Mouse (Mus musculus) splenic B cell, adult 2 months (primary cell): ENCODE results near the gene Hist1h2ao.
"Not testable (repeated sequence)": the region's sequence is repeated elsewhere in the genome, so short reads cannot be mapped to it uniquely, and the experiment has no call there.

Experiments used
- DNase-seq: peaks from one replicate; pipeline ENCODE4 v3.0.0-alpha.2; 2011; ENCODE audit warnings: low read depth, low spot score
- H3K27me3 ChIP-seq: 2 replicates; pipeline ENCODE4 v1.6.1; 2012; ENCODE audit warnings: mild to moderate bottlenecking, low read length, moderate library complexity, mixed read lengths; ENCODE audit not compliant: control insufficient read depth, poor library complexity, insufficient read depth, severe bottlenecking
- H3K36me3 ChIP-seq: 2 replicates; pipeline ENCODE4 v1.6.1; 2012; ENCODE audit warnings: mild to moderate bottlenecking, low read length, moderate library complexity, mixed read lengths; ENCODE audit not compliant: control insufficient read depth, poor library complexity, insufficient read depth, severe bottlenecking

Gene Hist1h2ao

GRCm38 (mm10) chr13:21789925-21790324 lies 20.3 kb upstream of the Hist1h2ao start:
- DNase-seq = no peak
- Histone ChIP-seq H3K36me3 (no peaks in the 10 kb centered on the region), H3K27me3 (no peaks in the 10 kb centered on the region)

GRCm38 (mm10) chr13:21790601-21791283 lies 19.5 kb upstream of the Hist1h2ao start:
- no peak for DNase-seq
- H3K27me3 ChIP-seq = no peaks in the 10 kb centered on the region
- no peaks in the 10 kb centered on the region for H3K36me3 ChIP-seq

GRCm38 (mm10) chr13:21795584-21795983 lies 14.7 kb upstream of the Hist1h2ao start:
- no peak for DNase-seq
- H3K36me3 ChIP-seq = no peaks in the 10 kb centered on the region
- H3K27me3 ChIP-seq = no peaks in the 10 kb centered on the region

- H3K36me3 ChIP-seq, DNase-seq, H3K27me3 ChIP-seq: not testable (repeated sequence)
Measured at GRCm38 (mm10) chr13:21797163-21797562, 13.1 kb upstream of the Hist1h2ao start.

GRCm38 (mm10) chr13:21803058-21803457 lies 7.2 kb upstream of the Hist1h2ao start:
- not testable (repeated sequence) for DNase-seq, H3K36me3 ChIP-seq, H3K27me3 ChIP-seq

DNA sequence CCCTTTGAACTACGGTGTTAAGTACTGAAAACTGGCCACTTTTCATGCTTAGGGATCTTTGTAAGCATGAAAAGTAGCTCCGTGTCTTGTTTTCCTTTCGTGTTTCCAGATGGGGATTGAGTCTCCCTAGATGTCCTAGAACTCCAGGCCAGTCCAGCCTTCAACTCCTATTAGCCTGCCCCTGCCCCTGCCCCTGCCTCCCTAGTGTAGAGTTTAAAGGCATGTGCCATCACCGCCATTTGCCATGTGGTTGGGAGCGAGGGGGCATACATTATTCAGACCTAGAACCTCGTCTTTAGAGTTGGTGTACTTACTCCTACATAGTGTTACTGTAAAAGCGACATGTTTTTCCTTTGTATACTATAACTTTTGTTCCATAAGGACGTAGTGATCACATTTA lies 809 bp downstream of the Hist1h2ao start:
- not testable (repeated sequence) for H3K27me3 ChIP-seq, DNase-seq, H3K36me3 ChIP-seq

DNA sequence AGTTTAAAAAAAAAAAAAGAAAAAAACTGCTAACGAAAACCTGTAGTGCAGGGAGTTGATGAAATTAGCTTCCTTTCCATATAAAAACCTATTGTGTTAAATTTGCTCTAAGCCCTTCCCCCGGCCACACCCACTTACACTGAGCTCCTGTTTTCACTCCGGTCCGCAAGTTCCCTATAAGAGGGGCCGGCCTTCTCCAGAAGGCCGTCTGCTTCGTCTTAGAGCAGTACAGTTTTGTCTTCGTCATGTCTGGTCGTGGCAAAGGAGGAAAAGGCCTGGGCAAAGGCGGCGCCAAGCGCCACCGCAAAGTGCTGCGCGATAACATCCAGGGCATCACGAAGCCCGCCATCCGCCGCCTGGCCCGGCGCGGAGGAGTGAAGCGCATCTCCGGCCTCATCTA lies 1.3 kb downstream of the Hist1h2ao start, which contains the start of gene Hist1h4m:
Gene Hist1h4m (plus strand): TSS at position 208 of the 400 bp plus-strand sequence.
- not testable (repeated sequence) for H3K27me3 ChIP-seq, DNase-seq, H3K36me3 ChIP-seq

DNA sequence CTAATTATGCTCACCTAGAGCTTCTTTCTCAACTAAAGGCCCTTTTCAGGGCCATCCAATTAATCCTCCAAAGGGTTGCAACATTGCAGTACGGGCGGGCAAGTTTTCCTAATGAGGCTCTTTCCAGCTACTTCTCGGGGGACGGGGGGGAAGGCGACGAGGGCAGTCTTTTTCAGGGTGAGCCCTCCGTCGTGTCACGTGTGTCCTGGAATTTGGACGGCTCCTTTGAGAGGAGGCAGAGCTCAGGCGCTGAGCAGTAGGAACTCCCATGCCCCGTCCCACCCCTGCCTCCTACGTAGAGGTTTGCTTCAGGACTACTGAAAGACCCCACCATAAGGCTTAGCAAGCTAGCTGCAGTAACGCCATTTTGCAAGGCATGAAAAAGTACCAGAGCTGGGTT lies 1.8 kb downstream of the Hist1h2ao start:
- DNase-seq = not testable (repeated sequence)

DNA sequence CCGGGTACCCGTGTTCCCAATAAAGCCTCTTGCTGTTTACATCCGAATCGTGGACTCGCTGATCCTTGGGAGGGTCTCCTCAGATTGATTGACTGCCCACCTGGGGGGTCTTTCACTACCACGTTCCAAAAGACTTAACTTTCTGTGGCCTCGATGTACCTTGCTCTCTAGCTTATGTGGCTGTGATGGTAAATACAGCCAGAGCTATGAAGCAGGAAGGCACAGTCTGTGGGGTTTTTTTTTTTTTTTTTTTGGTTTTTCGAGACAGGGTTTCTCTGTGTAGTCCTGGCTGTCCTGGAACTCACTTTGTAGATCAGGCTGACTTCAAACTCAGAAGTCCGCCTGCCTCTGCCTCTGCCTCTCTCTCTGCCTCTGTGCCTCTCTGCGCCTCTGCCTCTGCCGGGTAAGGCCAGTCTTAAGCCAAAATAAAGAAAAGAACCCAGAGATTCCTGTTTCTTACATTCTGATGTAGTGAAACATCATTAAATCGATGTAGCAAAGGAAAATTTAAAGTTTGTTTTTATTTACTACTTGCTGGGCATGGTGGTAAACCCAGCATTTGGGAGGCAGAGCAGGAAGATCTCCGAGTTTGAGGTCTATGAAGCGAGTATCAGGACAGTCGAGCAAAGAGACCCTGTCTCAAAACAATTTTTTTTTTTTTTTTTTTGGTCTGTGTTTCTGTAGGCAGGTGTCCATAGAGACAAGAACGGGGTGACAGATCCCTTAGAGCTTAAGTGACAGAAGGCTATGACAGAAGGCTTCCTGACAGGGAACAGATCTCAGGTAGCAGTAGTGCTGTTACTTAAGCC lies 10.0 kb downstream of the Hist1h2ao start:
- H3K36me3 ChIP-seq, H3K27me3 ChIP-seq, DNase-seq: not testable (repeated sequence)

More for the DNA sequence above, 1.8 kb downstream of the Hist1h2ao start:
- not testable (repeated sequence) for H3K27me3 ChIP-seq, H3K36me3 ChIP-seq

DNA sequence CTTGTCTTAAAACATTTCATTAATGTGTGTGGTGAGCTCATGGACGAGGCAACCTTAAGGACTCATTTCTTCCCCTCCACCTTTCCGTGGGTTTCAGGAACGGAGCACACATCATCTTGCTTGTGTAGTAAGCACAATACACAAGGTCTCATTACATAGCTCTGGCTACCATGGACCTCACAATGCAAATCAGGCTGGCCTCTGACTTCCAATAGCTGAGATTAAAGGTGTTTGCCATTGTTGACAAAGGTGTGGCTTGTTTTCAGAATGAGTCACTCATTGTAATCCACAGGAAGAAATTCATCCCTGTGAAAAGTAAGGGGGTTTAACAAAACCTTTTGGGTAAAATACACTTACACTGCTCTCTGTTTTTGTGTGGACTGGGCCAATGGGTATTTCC lies 18.2 kb downstream of the Hist1h2ao start:
- Histone ChIP-seq H3K27me3 (no peaks in the 10 kb centered on the region), H3K36me3 (no peaks in the 10 kb centered on the region)
- DNase-seq = no peak

GRCm38 (mm10) chr13:21830344-21830743 lies 20.1 kb downstream of the Hist1h2ao start:
- Histone ChIP-seq H3K27me3 (no peaks in the 10 kb centered on the region), H3K36me3 (no peaks in the 10 kb centered on the region)
- no peak for DNase-seq

DNA sequence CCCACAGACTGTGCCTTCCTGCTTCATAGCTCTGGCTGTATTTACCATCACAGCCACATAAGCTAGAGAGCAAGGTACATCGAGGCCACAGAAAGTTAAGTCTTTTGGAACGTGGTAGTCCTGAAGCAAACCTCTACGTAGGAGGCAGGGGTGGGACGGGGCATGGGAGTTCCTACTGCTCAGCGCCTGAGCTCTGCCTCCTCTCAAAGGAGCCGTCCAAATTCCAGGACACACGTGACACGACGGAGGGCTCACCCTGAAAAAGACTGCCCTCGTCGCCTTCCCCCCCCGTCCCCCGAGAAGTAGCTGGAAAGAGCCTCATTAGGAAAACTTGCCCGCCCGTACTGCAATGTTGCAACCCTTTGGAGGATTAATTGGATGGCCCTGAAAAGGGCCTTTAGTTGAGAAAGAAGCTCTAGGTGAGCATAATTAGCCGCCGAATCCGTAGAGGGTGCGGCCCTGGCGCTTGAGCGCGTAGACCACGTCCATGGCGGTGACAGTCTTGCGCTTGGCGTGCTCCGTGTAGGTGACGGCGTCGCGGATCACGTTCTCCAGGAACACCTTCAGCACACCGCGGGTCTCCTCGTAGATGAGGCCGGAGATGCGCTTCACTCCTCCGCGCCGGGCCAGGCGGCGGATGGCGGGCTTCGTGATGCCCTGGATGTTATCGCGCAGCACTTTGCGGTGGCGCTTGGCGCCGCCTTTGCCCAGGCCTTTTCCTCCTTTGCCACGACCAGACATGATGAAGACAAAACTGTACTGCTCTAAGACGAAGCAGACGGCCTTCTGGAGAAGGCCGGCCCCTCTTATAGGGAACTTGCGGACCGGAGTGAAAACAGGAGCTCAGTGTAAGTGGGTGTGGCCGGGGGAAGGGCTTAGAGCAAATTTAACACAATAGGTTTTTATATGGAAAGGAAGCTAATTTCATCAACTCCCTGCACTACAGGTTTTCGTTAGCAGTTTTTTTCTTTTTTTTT lies 21.4 kb downstream of the Hist1h2ao start, which contains the start of gene Hist1h4n:
Gene Hist1h4n (minus strand): TSS at position 779 of the 977 bp plus-strand sequence.
- H3K36me3 ChIP-seq, DNase-seq, H3K27me3 ChIP-seq: not testable (repeated sequence)

DNA sequence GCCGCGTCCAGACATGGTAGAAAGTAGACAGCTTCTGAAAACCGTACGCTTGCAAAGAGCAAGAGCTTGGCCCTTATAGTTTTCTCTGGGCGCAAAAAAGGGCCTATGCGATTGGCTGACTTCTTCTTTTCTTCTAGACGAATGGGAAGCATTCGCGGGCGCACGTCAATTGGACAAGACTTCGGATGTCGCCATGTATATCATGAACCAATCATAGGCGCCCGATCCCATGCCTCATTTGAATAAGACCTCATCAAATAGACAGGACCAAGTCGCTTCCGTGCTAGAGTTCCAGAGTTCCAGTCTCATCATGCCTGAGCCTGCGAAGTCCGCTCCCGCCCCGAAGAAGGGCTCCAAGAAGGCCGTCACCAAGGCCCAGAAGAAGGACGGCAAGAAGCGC lies 23.2 kb downstream of the Hist1h2ao start, which contains the start of the genes Hist1h2ap and Hist1h2br:
Gene Hist1h2ap (minus strand): TSS at position 47 of the 400 bp plus-strand sequence.
Gene Hist1h2br (plus strand): TSS at position 283 of the 400 bp plus-strand sequence.
- not testable (repeated sequence) for DNase-seq, H3K27me3 ChIP-seq, H3K36me3 ChIP-seq

DNA sequence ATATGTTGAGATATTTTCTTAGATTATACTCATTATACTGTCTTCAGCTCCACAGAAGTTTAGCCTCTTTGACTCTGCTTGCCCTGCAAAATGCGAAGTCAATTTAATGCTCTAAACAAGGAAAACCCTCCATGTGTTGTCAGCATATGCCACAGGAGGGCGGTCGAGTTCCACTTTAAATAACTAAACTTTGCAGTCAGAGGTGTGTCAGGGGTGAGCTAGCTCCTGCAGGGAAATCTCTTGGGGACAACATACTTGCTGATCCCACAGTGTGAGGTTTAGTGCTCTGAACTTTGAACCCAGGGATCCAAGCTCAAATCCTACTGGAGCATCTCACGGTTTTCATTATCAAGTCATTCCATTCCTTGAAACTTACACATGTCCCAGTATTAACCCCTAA lies 30.2 kb downstream of the Hist1h2ao start:
- not testable (repeated sequence) for H3K36me3 ChIP-seq, DNase-seq, H3K27me3 ChIP-seq
